Mouse (Mus musculus) heart, adult 9 months (tissue): ENCODE measurements around the gene C5ar2.
"Not testable (repeated sequence)": the region's sequence is repeated elsewhere in the genome, so short reads cannot be mapped to it uniquely, and the experiment has no call there.

Source experiments
- DNase-seq, 2 experiments: peaks; one replicate each; pipeline ENCODE4 v3.0.0; 2022; ENCODE audit warnings: low spot score in 2 of 2

Gene C5ar2

DNA sequence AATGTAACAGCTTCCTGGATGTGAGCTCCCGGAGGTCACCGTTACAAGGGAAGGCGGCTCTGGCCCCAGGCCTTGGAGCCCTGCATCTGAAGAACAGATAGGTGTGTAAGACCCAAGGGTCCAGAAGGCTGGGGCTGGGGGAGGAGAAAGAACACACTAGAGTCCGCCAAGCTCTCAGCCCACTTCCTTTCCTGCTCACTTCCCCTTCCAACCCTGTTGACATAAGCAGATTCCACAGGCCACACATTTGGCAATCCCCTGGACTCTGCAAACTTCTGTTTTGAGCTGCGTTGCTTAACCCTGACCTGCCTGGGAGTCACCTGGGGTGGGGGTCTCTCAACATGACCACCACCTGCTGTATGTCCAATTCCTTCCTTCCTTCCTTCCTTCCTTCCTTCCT is at the start of gene C5ar2:
C5ar2 (minus strand) TSS at position 88 of the 400 bp plus-strand sequence.
- DNase-seq = peak; percentile 31 to 45

DNA sequence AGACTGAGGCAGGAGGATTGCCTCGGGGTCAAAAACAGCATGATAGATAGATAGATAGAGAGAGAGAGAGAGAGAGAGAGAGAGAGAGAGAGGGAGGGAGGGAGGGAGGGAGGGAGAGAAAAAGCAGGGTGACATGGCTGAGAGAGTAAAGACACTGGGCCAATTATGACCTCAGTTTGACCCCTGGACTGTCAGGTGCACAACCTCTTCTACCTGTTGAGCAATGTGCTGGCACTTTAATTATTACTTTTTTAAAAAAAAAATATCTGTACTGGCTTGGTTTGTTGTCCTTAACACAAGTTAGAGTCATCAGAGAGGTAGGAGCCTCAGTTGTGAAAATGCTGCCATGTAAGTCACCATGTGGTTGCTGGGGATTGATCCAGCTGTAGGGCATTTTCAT is 43.8 kb upstream of the C5ar2 start:
- DNase-seq = no peak

GRCm38 (mm10) chr7:16287016-16287415 is 43.1 kb upstream of the C5ar2 start:
- no peak for DNase-seq

GRCm38 (mm10) chr7:16286026-16286961 is 42.3 kb upstream of the C5ar2 start, which contains the start of gene Ccdc9:
Gene Ccdc9, minus strand, starts transcription at chr7:16286795.
- DNase-seq = peak; percentile 99 to 100

GRCm38 (mm10) chr7:16285450-16286025 is 41.6 kb upstream of the C5ar2 start:
- DNase-seq = peak; percentile 87

- DNase-seq = no peak
Measured at GRCm38 (mm10) chr7:16284904-16285303, 41.0 kb upstream of the C5ar2 start.

- DNase-seq = no peak
Measured at GRCm38 (mm10) chr7:16284001-16284400, 40.0 kb upstream of the C5ar2 start.

GRCm38 (mm10) chr7:16282334-16282733 is 38.4 kb upstream of the C5ar2 start:
- DNase-seq = no peak

DNA sequence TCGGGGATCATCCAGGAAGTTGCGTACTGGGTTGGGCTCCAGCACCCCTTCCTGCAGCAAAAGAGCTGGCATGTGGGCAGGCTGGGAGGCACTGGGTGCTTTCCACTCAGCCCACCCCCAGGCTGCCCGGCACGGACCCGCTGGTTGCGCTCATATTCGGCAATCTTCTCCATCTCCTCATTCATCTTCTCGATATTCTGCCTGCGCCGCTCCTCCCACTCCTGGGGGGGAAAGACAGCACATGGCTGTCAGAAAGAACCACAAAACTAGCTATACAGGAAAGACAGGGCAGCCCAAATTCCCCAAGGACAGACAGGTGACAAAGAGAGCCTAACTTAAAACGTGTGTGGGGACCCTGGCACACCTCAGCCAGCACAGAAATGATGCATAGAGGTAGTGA is 36.8 kb upstream of the C5ar2 start:
- DNase-seq = no peak

DNA sequence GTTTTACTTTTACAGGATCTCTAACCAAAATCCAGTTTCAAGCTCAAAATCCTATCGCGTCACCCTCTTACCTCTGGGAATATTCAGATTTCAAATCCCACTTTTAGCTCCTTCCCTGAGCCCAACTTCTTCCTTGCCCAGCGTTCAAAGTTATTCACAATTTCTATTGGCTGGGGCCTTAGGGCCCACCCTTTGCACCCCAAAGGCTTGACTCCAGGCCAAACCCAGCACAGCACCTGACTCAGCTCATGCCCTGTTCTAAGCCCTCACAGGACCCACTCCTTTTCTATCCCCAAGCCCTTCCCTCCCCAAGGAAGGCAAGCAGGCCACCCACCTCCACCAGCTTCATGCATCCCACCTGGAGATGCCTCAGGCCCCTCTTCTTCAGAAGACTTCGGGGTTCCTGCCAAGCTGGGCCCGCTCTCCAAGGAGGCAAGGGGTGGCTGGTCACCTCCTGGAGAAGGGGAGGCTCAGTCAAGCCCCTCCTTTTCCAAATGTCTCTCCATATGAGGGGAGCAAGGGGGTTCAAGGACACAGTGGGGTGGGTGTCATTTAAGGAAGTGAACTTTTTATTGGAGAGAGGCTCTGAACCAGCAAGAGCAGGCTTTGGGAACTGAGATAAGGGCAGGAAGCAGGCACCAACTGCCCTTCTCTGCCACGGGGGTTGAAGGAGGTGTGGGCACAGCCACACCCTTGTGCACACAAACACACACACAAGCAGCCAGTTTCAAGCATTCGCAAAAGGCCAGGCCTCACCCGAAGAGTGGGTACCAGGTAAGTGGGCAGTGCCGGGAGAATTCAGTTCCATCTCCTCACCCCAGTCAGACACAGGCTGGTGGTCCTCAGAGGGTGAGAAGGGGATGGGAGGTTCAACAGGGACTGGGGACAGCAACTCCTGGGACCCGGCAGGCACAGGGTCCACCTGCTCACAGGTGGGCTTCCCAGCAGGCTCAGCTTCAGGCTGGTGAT is 31.3 kb upstream of the C5ar2 start:
- no peak for DNase-seq

- peak; percentile 74 to 76 for DNase-seq
Measured at GRCm38 (mm10) chr7:16273766-16274140, 29.8 kb upstream of the C5ar2 start.

GRCm38 (mm10) chr7:16273081-16273765 is 29.3 kb upstream of the C5ar2 start, which contains the start of gene Inafm1:
Gene Inafm1, minus strand, starts transcription at chr7:16273617.
- peak; percentile 83 to 85 for DNase-seq

DNA sequence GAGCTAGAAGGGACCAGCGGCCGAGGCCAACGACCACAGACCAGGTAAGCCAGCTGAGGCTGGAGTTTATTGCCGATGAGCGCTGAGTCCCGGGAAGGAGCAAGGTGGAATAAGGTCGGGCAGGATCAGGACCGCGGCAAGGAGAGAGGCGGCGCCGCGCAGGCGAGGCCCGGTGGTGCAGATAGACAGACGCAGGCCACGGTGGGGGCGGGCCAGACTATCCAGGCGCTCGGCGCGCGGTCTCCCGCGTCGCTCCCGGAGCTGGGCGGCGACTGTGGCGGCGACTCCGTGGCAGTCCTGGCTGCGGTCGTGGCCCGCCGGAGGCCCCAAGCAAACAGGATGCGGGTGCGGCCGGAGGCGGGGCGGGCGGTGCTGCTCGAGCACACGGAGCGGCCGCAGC is 28.7 kb upstream of the C5ar2 start:
- DNase-seq = peak; percentile 46 to 56

DNA sequence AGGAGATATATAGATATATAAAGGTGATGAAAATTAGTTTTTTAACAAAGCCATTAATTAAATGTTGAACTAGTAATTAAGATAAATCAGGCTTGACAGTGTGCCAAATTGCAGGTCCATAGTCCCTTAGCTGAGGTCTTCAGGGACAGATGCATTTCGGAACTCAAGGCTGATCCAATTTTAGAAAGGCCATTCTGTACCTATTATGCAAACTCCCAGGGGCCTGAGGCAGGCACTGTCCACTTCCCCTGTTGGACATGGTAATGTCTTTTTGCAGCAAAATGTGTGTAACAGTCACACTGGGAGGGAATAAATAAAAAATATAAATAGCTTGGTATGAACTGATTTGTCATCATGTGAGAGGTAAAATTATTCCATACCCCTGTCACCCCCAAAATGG is 27.2 kb upstream of the C5ar2 start:
- no peak for DNase-seq

- not testable (repeated sequence) for DNase-seq
Measured at GRCm38 (mm10) chr7:16266593-16266992, 22.6 kb upstream of the C5ar2 start.

- DNase-seq = no peak
Measured at GRCm38 (mm10) chr7:16265856-16266255, 21.9 kb upstream of the C5ar2 start.

DNA sequence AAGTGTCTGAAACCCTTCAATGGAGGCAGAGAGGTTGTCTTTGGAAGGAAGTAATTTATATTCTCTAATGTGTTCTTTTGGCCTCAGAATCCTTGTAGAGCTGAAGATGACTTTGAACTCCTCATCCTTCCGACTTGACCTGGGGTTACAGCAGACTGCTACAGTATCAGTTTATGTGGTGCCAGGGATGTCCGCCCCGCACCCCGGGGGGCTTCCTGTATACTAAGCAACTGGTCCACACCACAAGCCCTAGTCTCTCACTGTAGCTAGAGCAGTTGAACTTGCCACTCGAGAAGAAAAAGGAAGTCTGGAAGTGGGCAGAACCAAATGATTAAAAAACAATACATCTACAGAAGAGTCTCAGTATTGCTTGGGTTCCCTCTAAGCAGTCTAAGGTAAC is 19.9 kb upstream of the C5ar2 start:
- DNase-seq = no peak

DNA sequence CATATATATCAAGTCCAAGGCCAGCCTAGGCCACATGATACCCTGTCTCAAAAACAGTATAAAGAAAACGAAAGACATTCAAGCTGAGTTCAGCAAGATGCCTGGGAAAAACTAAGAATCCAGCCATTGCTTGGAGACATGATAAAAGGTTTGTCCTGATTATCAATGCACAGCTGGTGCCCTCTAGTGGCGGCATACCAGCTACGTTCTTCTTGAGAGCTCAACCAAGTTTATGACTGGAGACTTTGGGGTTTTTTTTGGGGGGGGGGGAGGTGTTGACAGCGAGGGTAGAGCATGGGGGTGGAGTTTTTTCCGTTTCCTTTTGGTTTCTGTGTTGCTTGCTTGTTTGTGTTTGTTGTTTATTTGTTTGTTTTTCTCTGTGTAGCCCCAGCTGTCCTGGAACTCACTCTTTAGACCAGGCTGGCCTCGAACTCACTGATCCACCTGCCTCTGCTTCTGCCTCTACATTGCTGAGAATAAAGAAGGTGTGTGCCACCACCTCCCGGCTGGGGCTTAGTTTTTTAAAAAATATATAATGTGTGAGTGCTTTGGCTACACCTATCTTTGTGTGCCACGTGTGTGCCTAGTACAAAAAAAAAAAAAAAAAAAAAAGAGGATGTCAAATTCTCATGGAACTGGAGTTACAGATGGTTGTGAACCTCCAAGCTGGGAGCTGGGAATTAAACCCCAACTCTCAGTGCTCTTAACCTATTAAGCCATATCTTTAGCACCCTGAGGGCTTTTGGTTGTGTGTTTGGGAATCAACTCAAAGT is 19.2 kb upstream of the C5ar2 start:
- DNase-seq = peak in 1 of 2 experiments; percentile 74

DNA sequence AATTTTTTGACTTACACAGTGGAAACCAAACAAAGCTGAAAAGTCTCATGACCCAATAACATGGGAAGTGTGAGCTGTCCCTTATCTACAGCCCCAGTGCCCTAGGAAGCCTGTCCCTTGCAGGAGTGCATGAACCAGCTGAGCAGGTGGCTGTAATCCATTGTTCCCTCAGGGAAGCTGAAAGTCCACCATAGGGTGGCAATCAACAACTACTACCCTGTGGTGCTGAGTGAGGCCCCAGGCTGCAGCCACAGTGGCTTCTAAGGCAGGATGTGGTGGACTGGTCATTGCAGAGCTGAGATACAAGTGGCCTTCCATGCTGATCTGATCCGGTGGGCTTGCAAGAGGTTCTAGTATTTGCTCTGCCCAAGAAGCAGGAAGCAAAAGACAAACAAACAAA is 17.1 kb upstream of the C5ar2 start:
- no peak for DNase-seq

- DNase-seq = peak; percentile 33 to 61
Measured at GRCm38 (mm10) chr7:16259110-16259590, 15.2 kb upstream of the C5ar2 start, which contains the start of gene C5ar1. Gene C5ar1, minus strand, starts transcription at chr7:16259540.
